Mouse (Mus musculus): ENCODE measurements around the gene Mknk2.

GRCm38 (mm10) chr10:80695801-80696501, 18.0 kb upstream of the Mknk2 start:
- TF ChIP-seq CTCF (IDR thresholded peaks at IDR 0.05; ENCODE audit: low read depth): no peak
- no peak for TF ChIP-seq EP300 (IDR thresholded peaks at IDR 0.05; ENCODE audit: low read depth)
